In the genomic region with DNA sequence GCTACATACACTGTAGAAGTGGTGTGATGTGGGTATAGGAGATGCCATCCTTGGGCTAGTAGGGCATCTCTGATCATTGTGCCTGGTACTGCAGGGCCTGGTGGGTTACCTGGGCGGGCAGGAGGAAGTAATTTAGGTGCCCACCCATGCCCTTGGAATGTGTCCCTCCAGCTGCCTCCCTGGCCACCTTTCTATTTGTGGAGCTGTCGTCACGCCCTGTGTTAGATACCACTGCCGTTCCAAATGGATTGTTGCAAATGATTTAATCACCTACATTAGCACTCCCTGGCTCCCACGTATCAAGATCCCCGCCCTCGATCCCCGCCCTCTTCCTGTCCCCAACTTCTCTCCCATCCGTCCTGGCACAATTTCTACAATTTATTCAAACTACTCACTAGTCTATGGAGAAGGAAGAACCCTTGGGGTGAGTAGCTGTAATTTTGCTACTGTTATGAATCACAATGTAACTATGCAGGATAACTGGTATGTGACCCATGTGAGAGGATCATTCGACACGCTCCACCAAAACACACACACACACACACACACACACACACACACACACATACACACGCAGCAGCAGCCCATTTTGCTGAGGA, we compare ENCODE assay signal across 22 mouse cellular contexts. TPM values are rescaled to one million over a fixed set of nuclear protein-coding genes. Genes with fewer than 3 reads are reported as not detected.
DNase-seq lines count a peak whose midpoint lies in the region; ATAC-seq and TF ChIP-seq lines count a peak whose summit lies in the region.
"Had no signal": no experiment of that assay in that cellular context is flagged by ENCODE, and none has a peak within 500 bp of the region (broad histone marks: within the 10 kb centered on the region; RNA-seq: fewer than 3 reads in every experiment).

No protein-coding gene starts in this region.

- TF ChIP-seq CTCF in ES-Bruce4 (IDR thresholded peaks at IDR 0.05; ENCODE audit: low read depth, low read length) (no peak), Patski (IDR thresholded peaks at IDR 0.05) (no peak)
- TF ChIP-seq CTCF in liver, postnatal 0 days (IDR thresholded peaks at IDR 0.05; ENCODE audit: low read depth): no peak

- POLR2A ChIA-PET in Patski (lab: Charles Lee): interaction anchor here (0.6 to 1.2 kb wide), 4 partner anchors 10 to 55 kb away, joined by 3 to 4 read pairs (median 3); no protein-coding TSS in a partner anchor

- TF ChIP-seq POLR2A in ES-Bruce4 (IDR thresholded peaks at IDR 0.05; ENCODE audit: insufficient read depth, low read length): no peak

- H3K27me3 ChIP-seq in forebrain, embryonic 13.5 days: no peaks in the 10 kb centered on the region
- peaks cover 3% of the 10 kb centered on the region; the same call in 1 of the 2 replicates for H3K27me3 ChIP-seq in forebrain, embryonic 10.5 days (ENCODE audit: poor library complexity, severe bottlenecking)
- H3K27me3 ChIP-seq in ES-Bruce4 (ENCODE audit: control insufficient read depth, insufficient read depth, low read length, poor library complexity, severe bottlenecking): no peaks in the 10 kb centered on the region
- H3K27me3 ChIP-seq in Patski: no peaks in the 10 kb centered on the region
- H3K27me3 ChIP-seq in liver, postnatal 0 days (ENCODE audit: insufficient read depth, low read length): no peaks in the 10 kb centered on the region
- H3K27me3 ChIP-seq: embryonic facial prominence, embryonic 15.5 days; forebrain, embryonic 12.5 days; intestine, embryonic 15.5 days had no signal

- H3K36me3 ChIP-seq in forebrain, embryonic 13.5 days (ENCODE audit: poor library complexity, severe bottlenecking): no peaks in the 10 kb centered on the region
- no peaks in the 10 kb centered on the region for H3K36me3 ChIP-seq in forebrain, embryonic 10.5 days (replicated peaks)
- no peaks in the 10 kb centered on the region for H3K36me3 ChIP-seq in ES-Bruce4 (ENCODE audit: control insufficient read depth, insufficient read depth, low read length, poor library complexity, severe bottlenecking)
- no peaks in the 10 kb centered on the region for H3K36me3 ChIP-seq in liver, postnatal 0 days (replicated peaks; ENCODE audit: insufficient read depth, low read length)
- H3K36me3 ChIP-seq: embryonic facial prominence, embryonic 15.5 days; forebrain, embryonic 12.5 days; heart, embryonic 10.5 days; hindbrain, embryonic 10.5 days; intestine, embryonic 15.5 days had no signal

- DNase-seq in forebrain, embryonic 10.5 days (ENCODE audit: extremely low spot score, low spot score): no peak
- DNase-seq in 3134 (ENCODE audit: extremely low read depth, insufficient read length, low spot score) (peak; percentile 83), Patski (ENCODE audit: low read depth, low spot score) (no peak)
- no peak for DNase-seq in liver, postnatal 0 days
- no peak for DNase-seq in right cerebral cortex, adult 18-20 months
- no peak for DNase-seq in cerebellum, postnatal 14 days
- DNase-seq: adrenal gland, adult 8-10 months; adrenal gland, postnatal 36 days; cerebellum, adult 2 months; cerebellum, postnatal 10 days; embryo, embryonic 11 days; gastrocnemius, postnatal 36 days; heart, adult 11 months; kidney, adult 2 months had no signal

- H3K4me3 ChIP-seq in forebrain, embryonic 13.5 days: no peak overlapping the region
- no peak overlapping the region for H3K4me3 ChIP-seq in forebrain, embryonic 10.5 days
- H3K4me3 ChIP-seq in ES-Bruce4 (ENCODE audit: low read depth, low read length): no peak overlapping the region
- no peak overlapping the region for H3K4me3 ChIP-seq in liver, postnatal 0 days (ENCODE audit: low read depth, low read length)
- H3K4me3 ChIP-seq: embryonic facial prominence, embryonic 15.5 days; forebrain, embryonic 12.5 days; heart, embryonic 10.5 days; hindbrain, embryonic 10.5 days; intestine, embryonic 15.5 days had no signal

- WGBS in forebrain, embryonic 13.5 days: 90% methylated on average over 12 of the region's 12 CpGs
- WGBS in forebrain, embryonic 10.5 days: 84% methylated on average over 12 of the region's 12 CpGs
- WGBS in liver, postnatal 0 days (ENCODE audit: insufficient replicate concordance): 64% methylated on average over 11 of the region's 12 CpGs

- CTCF ChIA-PET in Patski (lab: Charles Lee): interaction anchor here (1.1 kb wide), 1 partner anchor 10 kb away, joined by 4 read pairs; no protein-coding TSS in a partner anchor

- no peak overlapping the region for H3K9ac ChIP-seq in forebrain, embryonic 13.5 days
- no peak overlapping the region for H3K9ac ChIP-seq in ES-Bruce4 (ENCODE audit: low read depth, poor library complexity, severe bottlenecking)
- no peak overlapping the region for H3K9ac ChIP-seq in liver, postnatal 0 days (replicated peaks)
- H3K9ac ChIP-seq: embryonic facial prominence, embryonic 15.5 days; forebrain, embryonic 12.5 days; hindbrain, embryonic 14.5 days; intestine, embryonic 15.5 days had no signal

- no peak overlapping the region for H3K4me2 ChIP-seq in forebrain, embryonic 13.5 days
- H3K4me2 ChIP-seq in liver, postnatal 0 days (ENCODE audit: low read depth, low read length): no peak overlapping the region
- H3K4me2 ChIP-seq: embryonic facial prominence, embryonic 15.5 days; forebrain, embryonic 12.5 days; hindbrain, embryonic 14.5 days; intestine, embryonic 15.5 days had no signal

- TF ChIP-seq EP300 in ES-Bruce4 (IDR thresholded peaks at IDR 0.05; ENCODE audit: insufficient read depth, low read depth, low read length): 0 out of 2 replicates have a peak, but pooled peaks have one; percentile 27
- no peak for TF ChIP-seq EP300 in liver, postnatal 0 days (IDR thresholded peaks at IDR 0.05; ENCODE audit: low read depth)

- no peak for ATAC-seq in forebrain, embryonic 13.5 days
- ATAC-seq in Patski: peak; percentile 19
- ATAC-seq in liver, postnatal 0 days: no peak
- ATAC-seq: intestine, embryonic 15.5 days had no signal

- in situ Hi-C loops in Patski (cut with MboI; ENCODE audit: low pct_unique_long_range_greater_than_20kb): no loop called here

- peak overlapping the region; percentile 25; the same call in 1 of the 2 replicates for H3K27ac ChIP-seq in forebrain, embryonic 13.5 days
- H3K27ac ChIP-seq in forebrain, embryonic 10.5 days: no peak overlapping the region
- peak overlapping the region; percentile 71 for H3K27ac ChIP-seq in ES-Bruce4 (ENCODE audit: insufficient read depth, low read length)
- no peak overlapping the region for H3K27ac ChIP-seq in liver, postnatal 0 days (ENCODE audit: low read depth)
- H3K27ac ChIP-seq: embryonic facial prominence, embryonic 15.5 days; heart, embryonic 10.5 days; hindbrain, embryonic 10.5 days; hindbrain, embryonic 14.5 days; intestine, embryonic 15.5 days had no signal

- peaks cover 35% of the 10 kb centered on the region for H3K4me1 ChIP-seq in forebrain, embryonic 13.5 days
- peaks cover 40% of the 10 kb centered on the region for H3K4me1 ChIP-seq in forebrain, embryonic 10.5 days
- H3K4me1 ChIP-seq in ES-Bruce4 (ENCODE audit: control insufficient read depth, insufficient read depth, low read length): peaks cover 16% of the 10 kb centered on the region
- no peaks in the 10 kb centered on the region for H3K4me1 ChIP-seq in liver, postnatal 0 days (ENCODE audit: insufficient read depth)
- H3K4me1 ChIP-seq: embryonic facial prominence, embryonic 15.5 days; intestine, embryonic 15.5 days had no signal

- H3K9me3 ChIP-seq in forebrain, embryonic 13.5 days (replicated peaks): no peaks in the 10 kb centered on the region
- no peaks in the 10 kb centered on the region for H3K9me3 ChIP-seq in forebrain, embryonic 10.5 days
- H3K9me3 ChIP-seq in ES-Bruce4 (replicated peaks; ENCODE audit: control insufficient read depth, insufficient read depth, low read length, poor library complexity, severe bottlenecking): no peaks in the 10 kb centered on the region; the same call in 1 of the 2 replicates
- no peaks in the 10 kb centered on the region for H3K9me3 ChIP-seq in liver, postnatal 0 days (ENCODE audit: low read length)
- H3K9me3 ChIP-seq: embryonic facial prominence, embryonic 15.5 days; forebrain, embryonic 12.5 days; heart, embryonic 10.5 days; hindbrain, embryonic 10.5 days; intestine, embryonic 15.5 days had no signal

RNA-seq across cellular contexts. Expression of a gene that starts 40.3 kb away (rescaled TPM):
- 2.8 and 3.5 TPM in 2 replicates for polyA plus RNA-seq in forebrain, embryonic 13.5 days (2015; fragmentation: Nextera tagmentation; extraction: Ambion mirVana)
- polyA plus RNA-seq in forebrain, embryonic 10.5 days (2016; fragmentation: Nextera tagmentation; extraction: Ambion mirVana): 0.66 TPM in 2 replicates
- polyA plus RNA-seq in ES-Bruce4 (2011; ENCODE audit: insufficient read depth, insufficient read length, low read depth, missing spikeins) (2.2 and 3.8 TPM in 2 replicates), Patski (2021) (46.6 TPM)
- not detected in 2 replicates for polyA plus RNA-seq in liver, postnatal 0 days (2015; fragmentation: Nextera tagmentation; extraction: Ambion mirVana)

Comparison
In these comparisons a context has a peak if more than half of its experiments do, and no peak if none do; other contexts are left out.
1. H3K27ac ChIP-seq: peak in forebrain, embryonic 13.5 days (single experiment) and ES-Bruce4 (single experiment); none in forebrain, embryonic 10.5 days (single experiment) and liver, postnatal 0 days (single experiment).